Mouse (Mus musculus): ENCODE data around the gene Wdr26. TPM values are rescaled to one million over a fixed set of nuclear protein-coding genes. Genes with fewer than 3 reads are reported as not detected.

Wdr26 gene
- polyA plus RNA-seq, 1 experiment from 2014 or later: 33.3 TPM

Other genes starting within 250 kb of the Wdr26 start
- gene Ephx1, start 191.1 kb downstream of the Wdr26 start, polyA plus RNA-seq (2015; fragmentation: Nextera tagmentation; extraction: Ambion mirVana): 9.5 and 10.5 TPM in 2 replicates
- not detected in 2 replicates for gene 9130409I23Rik, start 160.8 kb downstream of the Wdr26 start, polyA plus RNA-seq (2015; fragmentation: Nextera tagmentation; extraction: Ambion mirVana)
- gene Nvl, start 67.8 kb downstream of the Wdr26 start, polyA plus RNA-seq (2015; fragmentation: Nextera tagmentation; extraction: Ambion mirVana): 26.4 and 27.9 TPM in 2 replicates
- 120 and 125 TPM in 2 replicates for gene Cnih4, start 67.3 kb downstream of the Wdr26 start, polyA plus RNA-seq (2015; fragmentation: Nextera tagmentation; extraction: Ambion mirVana)
- 0.35 and 0.52 TPM in 2 replicates for gene Cnih3, start 140.6 kb upstream of the Wdr26 start, polyA plus RNA-seq (2015; fragmentation: Nextera tagmentation; extraction: Ambion mirVana)

All from stomach, embryonic 15.5 days (tissue).